Mouse (Mus musculus) right cerebral cortex, adult 2 months (tissue): ENCODE measurements around the gene Zfp146.
"Not testable (repeated sequence)": the region's sequence is repeated elsewhere in the genome, so short reads cannot be mapped to it uniquely, and the experiment has no call there.

Experiments used
- DNase-seq, 2 experiments: peaks; one replicate each; pipeline ENCODE4 v3.0.0; 2021 to 2022; ENCODE audit warnings: low spot score in 2 of 2

Gene Zfp146

DNA sequence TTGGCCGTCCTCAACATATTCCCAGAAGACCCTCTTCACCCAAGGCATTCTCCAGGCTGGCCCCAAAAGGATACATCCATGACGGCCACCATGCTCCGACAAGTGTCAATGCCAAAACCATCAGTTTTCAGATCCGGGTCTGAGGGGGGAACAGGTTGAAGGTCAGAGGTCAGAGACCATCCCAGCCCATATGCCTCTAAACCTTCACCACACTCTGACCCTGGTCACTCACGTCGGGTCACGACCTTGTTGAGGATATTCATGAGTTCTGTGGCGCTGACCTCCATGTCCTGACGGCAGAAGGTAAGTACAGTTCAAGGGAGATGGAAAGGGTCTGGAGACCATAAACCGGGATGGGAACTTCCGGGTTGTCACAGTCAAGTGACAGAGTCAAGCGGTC, 22.5 kb upstream of the Zfp146 start:
- DNase-seq: no peak

DNA sequence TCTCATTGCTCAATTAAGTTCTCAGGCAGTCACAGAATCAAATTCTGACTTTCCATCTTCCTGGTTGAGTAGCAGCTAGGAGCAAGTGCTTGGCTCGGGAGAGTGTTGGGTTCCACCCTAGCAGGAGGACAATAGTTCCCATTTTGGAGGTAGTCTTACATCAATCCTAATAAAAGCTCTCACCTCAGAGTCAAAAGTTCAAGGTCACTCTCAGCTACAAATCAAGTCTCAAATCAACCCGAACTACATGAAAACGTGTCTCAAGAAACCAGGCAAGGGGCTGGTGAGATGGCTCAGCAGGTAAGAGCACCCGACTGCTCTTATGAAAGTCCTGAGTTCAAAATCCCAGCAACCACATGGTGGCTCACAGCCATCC, 19.6 kb upstream of the Zfp146 start:
- no peak for DNase-seq

DNA sequence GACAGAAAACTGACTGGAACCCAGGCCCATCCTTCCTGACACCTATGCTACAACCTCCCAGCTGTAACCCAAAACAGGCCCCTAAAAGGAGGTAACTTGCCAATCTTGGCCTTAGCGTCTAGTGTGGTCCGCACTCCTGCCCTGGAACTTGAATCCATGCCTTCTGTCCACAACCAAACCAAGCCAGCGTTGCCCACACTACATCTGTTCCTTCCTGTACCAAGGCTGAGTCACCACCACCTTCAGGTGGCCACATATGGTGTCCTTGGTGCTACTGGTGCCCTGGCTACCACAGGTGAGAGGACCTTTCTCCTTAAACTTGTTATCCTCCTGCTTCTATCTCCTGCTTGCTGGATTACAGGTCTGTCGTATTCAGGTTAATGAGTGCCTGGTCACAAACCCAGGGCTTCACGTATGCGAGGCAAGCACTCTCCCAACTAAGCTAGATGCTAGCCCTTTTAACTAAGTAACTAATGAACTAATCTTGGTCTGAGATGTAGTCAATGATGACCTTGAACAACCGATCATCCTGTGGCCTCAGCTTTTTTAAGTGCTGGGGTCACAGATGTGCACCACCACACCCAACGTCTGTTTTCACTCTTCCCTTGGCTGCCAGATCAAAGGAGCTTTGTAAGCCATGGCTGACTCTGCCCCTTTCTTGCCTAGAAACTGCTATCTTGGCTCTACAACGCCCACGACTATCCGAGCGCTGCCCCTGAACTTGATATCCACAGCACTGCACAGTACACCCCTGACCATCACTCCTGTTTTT, 19.0 kb upstream of the Zfp146 start:
- DNase-seq: no peak

DNA sequence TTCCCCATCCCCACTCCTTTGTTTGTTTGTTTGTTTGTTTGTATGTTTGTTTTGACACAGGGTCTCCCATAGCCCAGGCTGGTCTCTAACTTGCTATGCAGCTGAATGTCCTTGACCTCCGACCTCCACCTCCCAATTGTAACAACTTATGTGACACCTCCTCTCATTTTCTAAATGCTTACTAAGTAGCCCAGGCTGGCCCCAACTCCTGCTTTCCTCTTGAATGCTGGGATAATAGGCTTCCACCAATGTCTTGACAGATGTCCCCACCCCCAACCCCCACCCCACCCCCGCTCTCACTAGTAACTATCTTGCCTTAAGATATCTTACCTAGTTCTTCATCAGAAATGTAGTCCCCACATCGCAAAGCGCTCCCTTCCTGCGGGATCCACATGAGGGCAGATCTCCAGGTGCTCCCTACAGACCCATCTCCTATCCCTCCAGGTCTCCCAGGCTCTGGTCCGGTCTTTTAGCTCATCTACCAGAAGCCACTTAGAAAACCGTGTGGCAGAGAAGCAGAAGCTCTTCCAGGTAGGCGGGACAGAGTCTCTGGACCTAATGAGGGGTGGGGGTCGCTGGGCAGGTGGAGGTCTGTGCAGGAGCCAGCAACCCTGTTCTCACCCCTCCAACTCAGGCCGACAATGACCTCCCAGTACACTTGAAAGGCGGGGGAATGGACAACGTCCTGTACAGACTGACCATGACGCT, 15.2 kb upstream of the Zfp146 start:
- DNase-seq: no peak

DNA sequence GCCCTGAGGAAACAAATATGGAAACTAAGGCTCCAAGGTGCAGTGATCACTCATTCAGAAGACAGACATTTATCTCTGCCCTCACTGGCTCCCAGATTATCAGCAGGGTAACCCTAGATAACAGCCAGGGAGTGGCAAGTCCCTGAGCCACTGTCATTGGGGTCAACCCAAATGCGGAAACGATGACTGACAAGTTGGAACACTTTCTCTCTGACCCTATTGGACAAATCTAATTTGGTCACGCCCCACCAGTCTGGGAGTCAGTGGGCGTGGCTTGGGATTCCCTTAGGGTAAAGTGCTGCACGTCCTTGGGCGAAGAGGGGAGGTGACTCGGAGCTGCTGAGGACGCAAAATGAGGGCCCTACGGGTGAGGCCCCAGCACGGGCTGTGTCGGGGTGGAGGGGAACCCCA, 14.3 kb upstream of the Zfp146 start, which contains the start of gene Cox7a1:
Gene Cox7a1, plus strand, starts transcription at position 266 of the 411 bp plus-strand sequence.
- DNase-seq: peak; percentile 56 to 58

DNA sequence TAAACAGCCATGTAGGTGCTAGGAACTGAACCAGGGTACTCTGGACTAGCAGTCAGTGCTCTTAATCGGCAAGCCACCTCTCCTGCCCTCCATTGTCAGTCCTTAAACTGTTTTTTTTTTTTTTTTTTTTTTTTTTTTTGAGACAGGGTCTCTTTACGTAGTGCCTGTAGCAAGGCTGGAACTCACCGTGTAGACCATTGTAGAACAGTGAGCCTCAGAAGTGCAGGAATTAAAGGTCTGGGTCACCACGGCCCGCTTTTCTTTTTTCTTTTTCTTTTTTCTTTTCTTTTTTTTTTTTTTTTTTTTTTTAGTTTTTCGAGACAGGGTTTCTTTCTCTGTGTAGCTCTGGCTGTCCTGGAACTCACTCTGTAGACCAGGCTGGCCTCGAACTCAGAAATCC, 13.6 kb upstream of the Zfp146 start:
- not testable (repeated sequence) for DNase-seq

DNA sequence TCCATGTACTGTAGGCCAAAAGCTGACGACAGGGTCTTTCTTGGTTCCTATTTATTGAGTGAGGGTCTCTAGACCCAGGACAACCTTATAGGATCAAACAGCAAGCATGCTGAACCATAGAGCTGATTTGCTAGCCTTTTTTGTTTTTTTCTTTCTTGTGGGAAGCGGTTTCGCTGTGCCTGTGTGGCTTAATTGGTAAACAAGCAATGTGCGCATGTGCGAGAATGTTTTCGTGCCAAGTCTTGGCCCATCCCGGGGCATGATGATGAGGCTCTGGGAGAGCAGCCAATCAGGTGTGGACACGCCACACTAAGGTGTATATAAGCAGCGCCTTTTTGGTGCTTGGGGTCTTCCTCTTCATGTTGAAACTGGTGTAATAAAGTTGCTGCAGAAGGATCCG, 12.4 kb upstream of the Zfp146 start:
- not testable (repeated sequence) for DNase-seq

DNA sequence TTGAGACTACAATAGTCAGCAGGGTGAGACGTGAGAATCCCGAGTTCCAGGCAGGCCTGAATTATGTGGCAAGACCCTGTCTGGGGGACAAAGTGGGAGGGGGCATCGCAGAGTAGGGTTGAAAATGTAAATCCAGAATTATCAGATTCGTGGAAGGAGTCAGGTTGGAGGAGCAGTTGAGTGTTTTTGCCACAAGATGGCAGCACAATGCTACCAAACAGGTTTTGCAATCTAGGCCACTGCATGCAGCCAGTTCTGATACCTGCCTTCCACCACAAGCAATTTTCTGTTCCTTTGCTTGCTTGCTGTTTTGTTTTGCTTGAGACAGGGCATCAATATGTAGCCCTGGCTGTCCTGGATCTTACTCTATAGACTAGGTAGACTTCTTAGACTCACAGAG, 11.8 kb upstream of the Zfp146 start:
- DNase-seq: peak; percentile 83

DNA sequence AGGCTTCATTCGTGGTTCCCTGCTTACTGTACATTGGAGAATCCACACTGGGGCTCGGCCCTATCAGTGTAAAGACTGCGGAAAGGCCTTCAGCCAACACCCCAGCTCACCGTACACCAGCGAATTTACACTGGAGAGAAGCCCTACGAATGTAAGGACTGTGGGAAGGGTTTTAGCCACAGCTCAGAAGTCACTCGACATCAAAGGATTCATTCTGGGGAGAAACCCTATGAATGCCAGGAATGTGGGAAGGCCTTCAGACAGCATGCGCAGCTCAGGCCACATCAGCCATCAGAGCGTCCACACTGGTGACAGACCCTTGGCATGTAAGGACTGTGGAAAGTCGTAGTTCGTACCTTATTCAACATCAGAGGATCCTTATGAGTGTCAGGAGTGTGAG, 8.7 kb upstream of the Zfp146 start:
- DNase-seq: no peak

DNA sequence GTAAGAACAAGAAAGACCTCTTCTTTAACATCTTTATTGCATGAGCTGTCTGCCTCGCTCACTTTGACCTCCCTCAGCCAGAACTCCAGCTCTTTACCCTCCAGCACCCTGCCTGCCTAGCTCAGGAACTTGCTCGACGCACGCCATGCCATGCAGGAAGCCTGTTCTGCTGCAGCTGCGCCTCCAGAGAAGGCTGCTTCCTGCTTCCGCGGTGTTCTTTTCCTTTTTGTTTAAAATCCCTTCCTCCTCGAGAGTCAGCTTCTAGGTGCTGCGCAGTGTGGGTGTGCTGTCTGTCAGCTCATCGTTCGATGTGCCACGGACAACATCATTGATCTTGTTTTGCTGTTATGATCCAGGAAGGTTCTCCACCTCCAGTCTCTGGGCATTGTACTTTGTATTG, 6.9 kb upstream of the Zfp146 start:
- DNase-seq: no peak

DNA sequence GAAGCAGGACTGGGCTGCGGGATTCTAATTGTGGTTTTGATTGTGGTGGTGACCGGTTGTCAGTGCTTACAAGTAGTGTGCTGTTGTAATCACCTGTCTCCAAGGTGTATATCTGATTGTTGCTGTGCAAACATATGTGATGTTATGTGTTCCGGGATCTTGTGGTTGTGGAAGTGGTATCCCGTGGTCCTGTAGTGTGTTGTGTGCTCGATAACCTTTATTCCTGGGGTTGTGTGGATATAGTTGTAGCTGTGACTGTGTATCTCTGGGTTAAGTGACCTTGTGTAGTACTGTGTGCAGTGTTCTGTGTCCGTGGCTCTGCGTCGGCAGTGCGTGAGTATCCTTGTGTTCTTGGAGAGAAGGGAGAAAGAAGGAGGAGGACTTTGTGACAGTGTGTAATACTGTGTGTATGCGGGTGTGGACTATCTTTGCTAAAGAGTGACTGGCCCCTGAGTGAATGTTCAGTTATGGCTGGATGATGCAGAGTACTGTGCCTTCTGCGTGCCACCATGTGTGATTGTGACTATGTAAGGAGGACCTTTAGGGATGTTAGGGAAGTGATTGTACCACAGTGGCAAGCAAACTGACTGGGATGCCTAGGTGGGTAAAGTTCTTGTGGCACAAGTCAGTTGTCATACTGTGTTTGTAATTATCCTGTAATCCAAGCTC, 867 bp upstream of the Zfp146 start:
- DNase-seq: no peak

DNA sequence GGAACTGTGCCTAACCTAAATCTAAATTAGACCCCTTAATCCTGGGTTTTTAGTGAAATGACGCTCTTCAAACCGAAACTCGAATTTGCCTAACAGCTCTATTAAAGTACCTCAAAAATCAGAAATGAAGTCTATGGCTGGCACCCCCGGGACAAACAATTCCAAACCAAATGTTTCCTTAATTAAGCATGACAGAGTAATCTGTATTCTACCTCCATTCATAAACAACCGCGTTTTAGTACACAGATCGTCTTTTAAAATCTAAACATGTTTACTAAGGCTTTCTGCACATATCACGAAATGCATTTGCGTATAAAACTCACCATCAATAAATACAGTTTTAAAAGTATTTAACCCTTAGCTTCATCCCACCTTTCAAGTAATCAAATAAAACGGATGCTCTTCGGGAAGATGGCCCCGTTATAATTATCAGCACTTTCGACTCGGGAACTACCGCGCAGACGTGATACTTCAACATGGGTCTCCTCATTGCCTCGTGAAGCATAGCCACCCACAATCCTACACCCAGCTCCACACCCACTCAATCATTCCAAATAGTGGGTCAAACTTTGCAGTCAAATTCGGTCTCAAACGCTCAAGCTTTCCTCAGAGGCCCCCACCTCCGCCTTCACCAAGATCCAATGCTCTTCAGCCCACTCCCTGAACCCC, 502 bp downstream of the Zfp146 start:
- no peak for DNase-seq

DNA sequence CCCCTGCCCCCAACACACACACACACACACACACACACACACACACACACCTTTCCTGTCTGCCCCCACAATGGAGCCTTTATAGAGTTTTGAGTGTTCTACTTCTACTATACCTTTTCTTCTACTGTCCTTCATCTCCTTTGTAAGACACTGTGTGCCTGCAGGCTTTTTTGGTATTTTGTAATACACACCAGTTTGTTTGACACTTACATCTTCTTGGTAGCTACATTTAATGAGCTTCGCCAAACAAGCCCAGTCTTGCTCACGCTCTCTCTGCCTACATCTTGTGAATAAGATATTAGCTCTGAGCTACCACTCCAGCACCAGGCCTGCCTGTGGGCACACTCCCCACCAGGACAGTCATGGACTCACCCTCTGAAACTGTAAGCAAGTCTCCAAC, 4.8 kb downstream of the Zfp146 start:
- DNase-seq: no peak

DNA sequence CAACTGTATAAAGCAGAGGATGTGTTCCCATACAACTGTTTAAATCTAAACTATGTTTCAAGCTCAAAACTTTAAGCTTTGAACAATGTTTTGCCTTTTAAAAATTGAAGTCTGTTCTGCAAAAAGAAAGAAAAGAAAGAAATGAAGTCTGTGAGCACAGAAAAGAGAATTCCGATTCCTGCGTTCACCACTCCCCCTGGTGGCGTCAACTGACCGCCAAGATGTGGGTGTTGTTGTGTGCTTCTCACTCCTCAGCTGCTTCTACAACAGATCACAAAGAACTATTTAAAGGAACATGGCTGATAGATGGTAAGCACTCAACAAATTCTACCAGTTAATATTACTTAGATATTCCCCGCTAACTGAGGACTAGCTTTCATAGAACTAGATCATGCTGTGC, 6.4 kb downstream of the Zfp146 start:
- no peak for DNase-seq

DNA sequence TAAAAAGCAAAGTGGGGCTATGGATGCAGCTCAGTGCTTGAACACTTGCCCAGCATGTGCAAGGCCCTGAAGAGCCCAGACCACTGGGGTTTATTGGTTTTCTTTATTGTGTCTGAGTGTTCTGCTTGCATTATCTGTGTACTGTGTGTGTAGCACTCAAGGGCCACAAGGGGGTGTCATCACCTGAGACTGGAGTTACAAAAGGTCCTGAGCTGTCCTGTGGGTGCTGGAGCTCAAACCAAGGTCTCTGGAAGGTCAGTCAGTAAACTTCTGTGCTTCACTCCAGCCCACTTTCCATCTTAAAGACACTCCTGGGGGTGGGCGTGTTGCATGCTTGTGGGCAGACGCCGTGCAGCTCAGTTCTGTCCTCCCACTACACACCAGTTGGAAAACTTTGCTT, 14.0 kb downstream of the Zfp146 start:
- DNase-seq: no peak

DNA sequence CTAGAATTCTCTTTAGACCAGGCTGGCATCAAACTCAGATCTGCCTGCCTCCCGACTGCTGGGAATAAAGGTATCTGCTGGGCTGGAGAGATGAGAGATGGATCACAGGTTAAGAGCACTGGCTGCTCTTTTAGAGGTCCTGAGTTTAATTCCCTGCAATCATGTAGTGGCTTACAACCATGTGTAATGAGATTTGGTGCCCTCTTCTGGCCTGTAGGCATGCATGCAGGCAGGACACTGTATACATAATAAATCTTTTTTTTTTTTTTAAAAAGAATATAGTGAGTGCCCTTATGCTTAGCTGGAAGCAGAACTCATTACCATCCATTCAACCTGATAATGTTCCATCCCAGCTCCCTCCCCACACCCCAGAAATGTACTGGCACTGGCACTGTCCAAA, 15.5 kb downstream of the Zfp146 start:
- DNase-seq: no peak

DNA sequence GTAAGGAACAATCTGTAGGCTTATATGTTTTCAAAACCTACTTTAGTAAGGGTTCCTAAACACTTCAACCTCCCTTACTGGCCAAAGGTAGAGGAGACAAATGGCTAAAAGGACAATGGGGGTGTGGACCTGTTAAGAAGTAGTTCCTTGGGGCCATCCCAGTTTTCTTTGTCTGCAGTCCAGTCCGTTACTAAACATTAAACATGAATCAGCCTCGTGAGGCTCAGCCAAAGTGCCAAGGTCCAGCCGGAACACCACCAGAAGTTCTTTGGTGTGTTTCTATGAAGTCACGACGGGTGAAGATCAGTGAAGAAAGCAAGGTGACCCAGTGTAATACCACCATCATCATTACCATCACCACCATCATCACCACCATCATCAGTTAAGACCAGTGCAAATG, 22.5 kb downstream of the Zfp146 start:
- DNase-seq: no peak

DNA sequence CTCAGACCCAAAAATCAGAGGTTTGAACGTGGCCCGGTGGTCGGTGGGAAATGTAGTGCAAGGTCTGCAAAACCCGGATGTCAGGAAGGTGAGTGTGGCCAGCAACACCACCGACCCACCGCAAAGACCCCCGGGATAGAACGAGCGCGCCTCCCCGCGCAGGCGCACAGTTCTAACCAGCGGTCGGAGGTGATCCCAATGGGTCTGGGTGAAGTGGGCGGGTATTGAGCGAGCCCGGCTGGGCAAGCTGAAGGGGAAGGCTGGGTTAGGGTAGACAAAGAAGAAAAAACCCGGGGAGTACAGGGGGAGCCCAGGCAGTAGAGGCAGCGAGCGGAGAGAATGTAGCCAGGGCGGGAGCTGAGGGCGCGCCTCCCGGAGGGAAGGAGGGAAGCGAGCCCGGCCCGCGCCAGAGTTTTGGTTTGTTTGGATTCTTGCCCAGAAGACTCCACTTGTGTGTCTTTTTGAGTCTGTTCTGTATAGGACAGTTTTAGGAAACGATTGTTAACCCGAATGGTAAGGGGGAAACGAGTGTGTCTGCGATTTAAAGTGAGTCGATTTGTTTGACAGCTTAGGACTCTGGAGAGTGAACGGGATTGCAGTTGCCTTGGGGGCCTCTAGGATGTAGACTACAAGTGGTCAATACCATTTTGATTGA, 25.9 kb downstream of the Zfp146 start:
- peak; percentile 63 to 67 for DNase-seq

DNA sequence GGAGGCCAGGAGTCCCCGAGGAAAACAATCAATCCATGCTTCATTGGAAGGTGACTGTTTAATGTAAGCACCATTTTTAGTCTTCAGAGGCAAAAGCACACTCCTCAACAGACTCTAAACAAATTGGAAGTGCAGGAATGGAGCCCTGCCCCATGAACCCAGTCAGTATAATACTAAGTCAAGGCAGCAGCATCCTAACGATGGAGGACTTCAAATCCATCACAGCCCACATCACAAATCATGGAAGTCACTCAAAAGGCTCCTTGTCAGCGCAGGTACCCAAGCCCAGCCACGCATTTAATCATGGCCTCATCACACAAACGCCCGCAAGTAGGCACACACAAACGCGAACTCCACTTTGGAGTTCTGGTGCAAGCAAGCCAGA, 26.4 kb downstream of the Zfp146 start:
- no peak for DNase-seq

DNA sequence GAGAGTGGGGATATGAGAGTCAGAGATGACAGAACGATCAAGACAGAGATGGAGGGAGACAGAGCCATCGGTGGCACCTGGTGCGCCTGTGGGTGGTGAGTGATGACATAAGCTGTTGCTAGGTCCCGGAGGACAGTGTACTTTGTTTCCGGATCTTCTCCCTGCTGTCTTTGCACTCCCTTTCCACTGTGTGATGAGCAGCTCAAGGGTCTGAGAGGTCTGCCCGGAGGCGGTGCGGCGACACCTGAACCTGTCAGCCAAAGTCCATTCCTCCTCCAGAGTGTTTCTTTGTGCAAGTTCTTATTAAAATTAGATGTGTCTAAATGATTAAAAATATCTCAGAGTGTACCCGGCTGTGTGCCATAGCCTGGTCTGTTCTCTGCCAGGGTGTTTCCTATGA, 32.7 kb downstream of the Zfp146 start:
- no peak for DNase-seq

DNA sequence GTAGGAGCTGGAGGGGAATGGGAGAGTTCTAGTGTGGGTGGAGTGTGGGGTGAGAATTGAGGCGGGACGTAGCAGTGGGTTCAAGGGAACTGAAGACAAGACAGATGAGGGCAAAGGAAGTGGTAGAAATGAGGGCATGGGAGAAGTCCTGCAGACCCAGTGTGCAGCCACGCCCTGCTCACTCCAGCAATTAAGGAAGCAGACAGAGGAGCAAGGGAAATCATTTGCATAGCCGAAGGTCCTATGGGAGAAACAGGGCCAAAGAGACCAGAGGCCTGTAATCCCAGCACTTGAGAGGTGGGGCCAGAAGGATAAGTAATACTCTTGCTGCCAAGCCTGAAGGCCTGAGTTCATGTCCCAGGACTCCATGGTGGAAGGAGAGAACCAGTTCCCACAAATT, 37.2 kb downstream of the Zfp146 start:
- no peak for DNase-seq

DNA sequence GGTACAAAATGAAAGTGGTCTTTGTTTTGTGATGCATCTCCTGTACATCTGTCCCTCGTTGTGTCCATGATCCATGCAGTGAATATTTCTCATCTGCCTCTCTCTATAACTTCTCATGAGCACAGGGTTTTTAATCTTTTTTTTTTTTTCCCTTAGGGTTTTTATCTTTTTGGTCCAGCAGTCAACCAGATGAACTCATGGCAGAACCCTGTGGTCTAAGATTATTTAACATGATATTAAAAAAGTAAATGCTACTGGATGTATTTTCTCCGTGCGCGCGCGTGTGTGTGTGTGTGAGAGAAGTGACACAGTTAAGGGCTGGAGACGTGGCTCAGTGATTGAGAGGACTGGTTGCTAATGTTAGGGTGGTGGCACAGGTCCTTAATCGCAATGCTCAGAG, 39.6 kb downstream of the Zfp146 start:
- DNase-seq: no peak
